Mouse (Mus musculus) testis, adult 2 months (tissue): ENCODE data around the gene Hdac9.

ENCODE experiments used
- CTCF ChIP-seq: fragments of 200-500 bp; IDR thresholded peaks from 2 replicates; pipeline ENCODE4 v1.5.1; 2012; ENCODE audit warnings: low read depth, mild to moderate bottlenecking, inconsistent platforms, low read length, moderate library complexity; ENCODE audit not compliant: control insufficient read depth, insufficient read depth, insufficient replicate concordance
- POLR2A ChIP-seq: fragments of 200-500 bp; IDR thresholded peaks from 2 replicates; pipeline ENCODE4 v1.6.1; 2012; ENCODE audit warnings: low read depth, mild to moderate bottlenecking, inconsistent platforms, low read length, moderate library complexity; ENCODE audit not compliant: control insufficient read depth

DNA sequence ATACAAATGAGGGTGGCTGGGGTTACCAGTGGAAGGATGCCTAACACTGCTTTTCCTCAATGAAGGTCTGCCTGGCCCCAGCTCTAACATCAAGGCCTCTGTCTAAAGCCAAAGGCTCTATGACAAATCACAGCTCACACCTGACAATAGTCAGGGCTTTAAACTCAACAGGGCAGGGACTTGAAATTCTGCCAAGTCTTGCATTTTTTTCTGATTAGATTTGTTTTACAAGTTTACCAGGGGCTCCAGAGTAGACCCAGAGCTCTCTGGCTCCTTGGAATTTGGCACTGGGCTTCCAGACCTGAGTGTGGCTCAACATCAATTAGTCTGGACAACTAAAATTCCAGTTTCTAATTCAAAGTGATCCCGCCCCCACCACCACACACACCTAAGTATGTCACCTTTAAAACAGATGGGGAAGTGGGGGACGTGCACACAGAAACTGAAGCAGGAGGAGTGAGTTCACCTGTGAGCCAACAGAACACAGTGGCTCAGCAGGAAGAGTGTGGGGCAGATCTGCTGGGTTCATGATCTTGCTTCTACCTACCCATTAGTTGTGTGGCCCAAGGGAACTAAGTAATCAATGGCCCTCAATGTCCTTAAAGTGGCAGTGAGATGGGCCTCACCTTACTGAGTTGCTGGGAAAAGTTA lies 829.5 kb downstream of the Hdac9 start:
- TF ChIP-seq CTCF (no peak), POLR2A (no peak)
